Mouse (Mus musculus) small intestine, adult 2 months (tissue): Measurements from ENCODE around the gene Nr2c2ap.

Experiments used
- CTCF ChIP-seq: fragments of 200-500 bp; IDR thresholded peaks from 2 replicates; pipeline ENCODE4 v1.5.1; 2012; ENCODE audit warnings: low read depth, mild to moderate bottlenecking, control low read depth, inconsistent platforms, low read length, moderate library complexity, mixed read lengths; ENCODE audit not compliant: insufficient replicate concordance, insufficient read length; ENCODE audit errors: extremely low read depth
- POLR2A ChIP-seq: fragments of 200-500 bp; IDR thresholded peaks from 2 replicates; pipeline ENCODE4 v1.6.1; 2012; ENCODE audit warnings: low read depth, mild to moderate bottlenecking, control low read depth, inconsistent platforms, low read length, moderate library complexity

- TF ChIP-seq POLR2A (no peak), CTCF (no peak)
Measured at GRCm38 (mm10) chr8:70089296-70089960, 41.7 kb upstream of the Nr2c2ap start.
